Mouse (Mus musculus) midbrain, embryonic 10.5 days (tissue): ENCODE data around the gene Cbfa2t3. TPM values are rescaled to one million over a fixed set of nuclear protein-coding genes. Genes with fewer than 3 reads are reported as not detected.
A peak's percentile ranks its signal among the peaks of the same experiment; 100 is the strongest.

Experiments
- DNase-seq: peaks from one replicate; pipeline ENCODE4 v3.0.0-alpha.2; 2017; ENCODE audit warnings: low spot score
- H3K27ac ChIP-seq: fragments of 300-500 bp; sonication (generic); replicated peaks from 2 replicates; pipeline ENCODE4 v1.5.1; 2016; ENCODE audit warnings: mild to moderate bottlenecking
- H3K27me3 ChIP-seq: fragments of 300-500 bp; sonication (generic); 2 replicates; pipeline ENCODE4 v1.6.1; 2016; ENCODE audit warnings: low read depth, mild to moderate bottlenecking; ENCODE audit not compliant: poor library complexity, severe bottlenecking
- H3K36me3 ChIP-seq: fragments of 300-500 bp; sonication (generic); 2 replicates; pipeline ENCODE4 v1.6.1; 2016; ENCODE audit warnings: mild to moderate bottlenecking, moderate library complexity
- H3K4me1 ChIP-seq: fragments of 300-500 bp; sonication (generic); 2 replicates; pipeline ENCODE4 v1.6.1; 2016
- H3K4me3 ChIP-seq: fragments of 300-500 bp; sonication (generic); 2 replicates; pipeline ENCODE4 v1.5.1; 2016; ENCODE audit warnings: mild to moderate bottlenecking, moderate library complexity
- H3K9me3 ChIP-seq: fragments of 300-500 bp; sonication (generic); replicated peaks from 2 replicates; pipeline ENCODE4 v1.6.1; 2016; ENCODE audit warnings: mild to moderate bottlenecking
- WGBS: fragments of 180-500 bp; shearing (Covaris S2); methylation state at CpG from one replicate; pipeline ENCODE4 v1.1.7; 2016; 5-methylcytosine and 5-hydroxymethylcytosine counted together
- polyA plus RNA-seq: library from polyadenylated mRNA; unstranded; fragments of >200 nt; fragmentation: Nextera tagmentation; extraction: Ambion mirVana; gene quantifications from 2 replicates; pipeline ENCODE4 v1.2.1, GENCODE M21; 2016

The Cbfa2t3 gene
- polyA plus RNA-seq, 1 experiment from 2014 or later = 1.9 TPM

DNA sequence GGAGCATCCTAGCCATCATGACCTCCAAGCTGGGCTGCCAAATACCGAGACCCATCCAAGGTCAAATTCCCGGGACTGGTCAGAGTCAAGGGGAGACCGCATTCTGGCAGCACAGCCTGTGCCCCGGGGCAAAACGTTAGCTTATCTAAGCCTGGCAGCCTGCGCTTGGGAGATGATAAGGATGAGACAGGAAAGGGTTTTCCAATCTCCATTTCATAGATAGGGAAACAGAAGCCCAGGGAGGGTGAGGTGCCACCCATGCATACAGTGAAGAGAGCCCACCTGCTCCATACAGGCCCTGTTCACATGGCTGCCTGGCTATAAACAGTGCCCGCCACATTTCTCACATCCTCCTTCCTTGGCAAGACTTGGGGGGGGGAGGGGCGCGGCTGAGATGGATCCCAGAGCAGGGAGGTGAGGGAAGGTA lies 32.6 kb downstream of the Cbfa2t3 start:
- 76% methylated on average over 9 of the region's 9 CpGs for WGBS
- Histone ChIP-seq H3K27ac (no peak overlapping the region), H3K27me3 (peaks cover 69% of the 10 kb centered on the region), H3K36me3 (no peaks in the 10 kb centered on the region), H3K4me3 (no peak overlapping the region), H3K4me1 (peaks cover 56% of the 10 kb centered on the region), H3K9me3 (no peaks in the 10 kb centered on the region)
- DNase-seq = no peak

DNA sequence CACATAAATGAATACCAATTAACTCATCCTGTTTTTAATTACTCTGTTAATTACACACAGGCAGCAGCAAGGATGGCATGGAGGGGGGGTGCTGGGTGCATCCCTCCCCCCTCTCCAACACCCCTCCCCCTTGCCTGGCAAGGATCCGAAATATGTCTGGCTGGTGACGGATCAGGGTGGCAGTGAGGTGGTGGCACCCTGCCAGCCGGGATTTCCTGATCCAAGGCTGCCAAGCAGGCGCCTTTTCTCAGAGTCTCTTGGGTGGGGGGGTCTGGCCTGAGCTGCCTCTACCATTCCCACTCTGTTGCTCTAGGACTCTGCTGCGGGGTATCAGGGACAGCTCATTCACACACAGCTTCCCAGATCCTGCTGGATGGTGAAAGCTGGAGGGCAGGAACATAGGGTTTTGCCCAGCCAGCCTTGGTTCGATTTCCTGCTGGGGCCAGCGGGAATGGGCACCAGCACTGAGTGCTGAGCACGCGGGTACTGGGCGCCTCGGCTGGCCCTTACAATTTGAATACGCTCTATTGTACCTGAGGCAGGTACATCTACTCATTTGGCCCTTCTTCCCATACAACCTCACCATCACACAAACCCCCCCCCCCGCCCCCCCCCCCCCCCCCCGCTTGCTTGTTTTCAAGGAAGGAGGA lies 33.1 kb downstream of the Cbfa2t3 start:
- Histone ChIP-seq H3K9me3 (no peaks in the 10 kb centered on the region), H3K36me3 (no peaks in the 10 kb centered on the region), H3K4me3 (no peak overlapping the region), H3K4me1 (peaks cover 56% of the 10 kb centered on the region), H3K27ac (0 out of 2 replicates have a peak overlapping the region, but pooled peaks have one; percentile 24), H3K27me3 (peaks cover 63% of the 10 kb centered on the region)
- WGBS = 72% methylated on average over 12 of the region's 14 CpGs
- no peak for DNase-seq

DNA sequence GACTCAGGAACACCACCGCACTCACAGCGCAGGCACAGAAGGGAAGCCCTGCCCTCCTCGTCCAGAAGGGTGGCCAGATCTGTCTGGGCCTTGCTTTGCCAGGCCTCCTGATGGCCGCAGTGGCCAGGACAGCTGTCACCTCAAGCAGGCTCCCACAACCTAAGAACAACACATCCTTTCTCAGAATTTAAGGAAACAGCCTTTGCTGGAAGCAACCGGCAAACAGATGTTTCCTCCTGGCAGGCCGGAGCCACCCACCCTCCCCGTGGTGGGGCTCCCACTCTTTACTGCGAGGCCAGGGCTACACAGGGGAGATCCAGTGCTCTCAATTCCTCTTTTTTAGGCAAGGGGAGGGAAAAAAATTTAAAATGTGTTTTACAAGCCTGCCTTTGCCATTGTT lies 33.7 kb downstream of the Cbfa2t3 start:
- H3K36me3 ChIP-seq = no peaks in the 10 kb centered on the region
- no peak for DNase-seq
- H3K27me3 ChIP-seq = peaks cover 57% of the 10 kb centered on the region

DNA sequence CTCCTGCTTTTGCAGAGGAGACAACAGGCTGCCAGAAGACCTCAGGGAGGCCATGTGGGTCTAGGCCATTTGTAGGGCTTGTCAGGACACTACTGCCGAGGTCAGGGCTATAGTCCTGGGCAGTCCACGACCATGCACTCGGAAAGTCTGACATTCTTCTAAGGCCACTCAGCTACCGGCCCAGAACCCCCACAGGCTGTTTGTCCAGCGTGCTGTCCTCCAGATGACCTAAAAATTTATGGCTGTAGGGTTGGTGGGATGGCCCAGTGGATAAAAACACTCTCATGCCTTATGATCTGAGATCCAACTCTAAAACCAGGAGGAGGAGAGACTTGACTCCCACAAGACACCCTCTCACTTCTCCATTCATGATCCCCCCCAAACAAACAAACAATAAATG lies 35.2 kb downstream of the Cbfa2t3 start:
- WGBS = 81% methylated on average over 5 of the region's 5 CpGs
- Histone ChIP-seq H3K4me1 (peaks cover 38% of the 10 kb centered on the region), H3K4me3 (no peak overlapping the region), H3K27ac (no peak overlapping the region), H3K36me3 (no peaks in the 10 kb centered on the region), H3K27me3 (peaks cover 42% of the 10 kb centered on the region), H3K9me3 (no peaks in the 10 kb centered on the region)
- DNase-seq = no peak

More for the DNA sequence above, 33.7 kb downstream of the Cbfa2t3 start:
- H3K4me1 ChIP-seq = peaks cover 50% of the 10 kb centered on the region
- H3K9me3 ChIP-seq = no peaks in the 10 kb centered on the region
- 67% methylated on average over 8 of the region's 8 CpGs for WGBS
- H3K27ac ChIP-seq = no peak overlapping the region
- H3K4me3 ChIP-seq = no peak overlapping the region

DNA sequence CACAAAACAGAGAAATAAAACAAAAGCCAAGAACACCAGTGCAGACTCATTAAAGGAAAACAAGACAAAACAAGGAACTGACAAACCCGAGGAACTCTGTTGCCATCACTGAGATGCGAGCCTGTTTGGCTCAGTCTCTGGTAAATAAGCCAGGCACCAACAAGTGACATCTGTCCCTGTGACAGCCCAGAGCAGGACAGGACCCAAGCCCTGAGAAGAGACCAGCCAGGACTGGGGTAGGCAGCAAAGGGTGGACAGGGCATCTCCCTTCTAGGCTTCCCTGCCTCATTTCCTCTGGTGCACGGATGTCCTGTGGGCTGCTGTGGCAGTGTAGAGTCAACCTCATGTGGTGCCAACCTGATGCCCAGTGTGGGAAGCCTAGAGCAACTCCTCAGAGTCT lies 35.8 kb downstream of the Cbfa2t3 start:
- no peak overlapping the region for H3K27ac ChIP-seq

DNA sequence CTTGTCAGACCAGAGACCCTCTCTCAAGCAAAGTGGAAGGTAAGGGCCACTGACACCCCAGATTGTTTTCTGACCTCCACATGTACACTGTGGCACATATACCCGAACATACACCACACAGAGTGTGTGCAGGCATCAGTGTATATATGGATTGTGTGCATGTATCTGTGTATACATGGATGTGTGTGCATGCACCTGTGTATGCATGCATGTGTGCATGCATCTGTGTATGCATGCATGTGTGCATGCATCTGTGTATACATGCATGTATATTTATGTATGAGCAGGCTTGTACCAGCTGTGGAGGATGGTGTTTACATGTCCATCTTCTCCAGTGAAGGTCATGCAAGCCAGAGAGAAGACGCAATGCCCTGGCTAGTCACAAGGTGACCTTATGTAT lies 37.0 kb downstream of the Cbfa2t3 start:
- no peak for DNase-seq

More for the DNA sequence above, 35.8 kb downstream of the Cbfa2t3 start:
- Histone ChIP-seq H3K36me3 (no peaks in the 10 kb centered on the region), H3K4me3 (no peak overlapping the region), H3K4me1 (peaks cover 36% of the 10 kb centered on the region), H3K27me3 (peaks cover 36% of the 10 kb centered on the region), H3K9me3 (no peaks in the 10 kb centered on the region)
- no peak for DNase-seq
- WGBS = 79% methylated on average over 3 of the region's 3 CpGs

DNA sequence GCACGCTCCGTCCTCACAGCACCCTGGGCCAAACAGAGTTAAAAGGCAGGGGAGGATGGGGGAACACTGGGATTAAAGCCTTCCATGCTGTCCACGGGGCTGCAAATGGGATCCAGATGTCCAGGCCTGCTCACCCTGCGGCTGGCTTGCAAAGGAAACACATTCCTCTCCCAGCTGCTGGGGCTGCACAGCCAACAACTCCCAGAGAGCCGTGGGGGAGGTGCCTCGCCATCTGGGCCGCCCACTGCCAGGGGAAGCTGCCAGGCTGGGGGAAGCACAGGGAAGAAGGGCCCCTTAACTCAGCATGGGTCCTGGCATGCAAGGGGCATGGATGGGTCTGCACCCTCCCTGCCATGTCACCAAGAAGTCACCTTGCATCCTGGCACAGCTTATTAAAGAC lies 37.8 kb downstream of the Cbfa2t3 start:
- peak; percentile 47 for DNase-seq
- Histone ChIP-seq H3K4me3 (no peak overlapping the region), H3K27me3 (peaks cover 17% of the 10 kb centered on the region), H3K9me3 (no peaks in the 10 kb centered on the region), H3K27ac (no peak overlapping the region), H3K36me3 (no peaks in the 10 kb centered on the region), H3K4me1 (peaks cover 32% of the 10 kb centered on the region)
- WGBS = 51% methylated on average over 7 of the region's 7 CpGs

More for the DNA sequence above, 37.0 kb downstream of the Cbfa2t3 start:
- no peaks in the 10 kb centered on the region for H3K9me3 ChIP-seq
- H3K4me3 ChIP-seq = no peak overlapping the region
- H3K4me1 ChIP-seq = peaks cover 40% of the 10 kb centered on the region
- H3K27me3 ChIP-seq = peaks cover 24% of the 10 kb centered on the region
- no peaks in the 10 kb centered on the region for H3K36me3 ChIP-seq
- 83% methylated on average over 2 of the region's 2 CpGs for WGBS
- H3K27ac ChIP-seq = no peak overlapping the region

DNA sequence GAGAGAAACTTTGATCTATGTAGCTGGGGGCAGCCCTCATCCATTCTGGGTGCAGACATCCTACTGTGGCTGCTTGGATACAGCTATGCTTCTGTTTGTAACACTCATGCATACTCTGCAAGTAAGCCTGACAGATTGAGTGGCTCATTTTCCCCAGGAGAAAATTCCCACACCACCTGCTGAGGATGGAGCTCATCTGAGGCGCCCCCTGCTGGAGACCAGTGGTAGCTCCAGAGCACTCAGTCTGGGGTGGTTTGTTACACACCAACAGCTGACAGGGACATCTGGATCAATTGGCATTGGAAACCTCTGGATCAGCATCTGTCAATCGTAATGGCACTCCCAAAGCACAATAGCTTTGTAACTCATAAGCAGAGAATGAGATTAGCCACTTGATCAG lies 38.9 kb downstream of the Cbfa2t3 start:
- no peak for DNase-seq
- Histone ChIP-seq H3K27ac (no peak overlapping the region), H3K27me3 (peaks cover 8% of the 10 kb centered on the region; the same call in 1 of the 2 replicates), H3K36me3 (no peaks in the 10 kb centered on the region), H3K9me3 (no peaks in the 10 kb centered on the region), H3K4me3 (no peak overlapping the region), H3K4me1 (peaks cover 23% of the 10 kb centered on the region)
- 66% methylated on average over 2 of the region's 2 CpGs for WGBS

DNA sequence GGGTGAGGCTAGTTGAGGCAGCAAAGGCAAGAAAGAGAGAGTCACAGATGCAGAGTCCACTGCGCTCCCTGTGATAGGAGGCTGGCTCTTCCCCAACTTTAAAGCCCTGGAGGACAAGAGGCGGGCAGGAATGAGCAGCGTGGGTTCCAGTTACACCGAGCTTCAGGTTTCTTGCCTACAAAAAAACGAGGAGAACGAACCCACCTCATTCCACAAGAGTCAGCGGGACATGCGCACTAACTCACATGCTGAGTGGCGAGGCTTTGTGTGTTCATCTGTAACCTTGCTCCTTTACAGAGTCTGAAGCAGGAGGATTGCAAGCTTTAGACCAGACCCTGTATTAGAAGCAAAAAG lies 40.1 kb downstream of the Cbfa2t3 start:
- no peaks in the 10 kb centered on the region for H3K9me3 ChIP-seq
- no peak overlapping the region for H3K4me3 ChIP-seq
- H3K27me3 ChIP-seq = no peaks in the 10 kb centered on the region; the same call in 1 of the 2 replicates
- no peak overlapping the region for H3K27ac ChIP-seq
- H3K4me1 ChIP-seq = peaks cover 21% of the 10 kb centered on the region
- no peaks in the 10 kb centered on the region for H3K36me3 ChIP-seq
- WGBS = 73% methylated on average over 9 of the region's 9 CpGs
- no peak for DNase-seq

DNA sequence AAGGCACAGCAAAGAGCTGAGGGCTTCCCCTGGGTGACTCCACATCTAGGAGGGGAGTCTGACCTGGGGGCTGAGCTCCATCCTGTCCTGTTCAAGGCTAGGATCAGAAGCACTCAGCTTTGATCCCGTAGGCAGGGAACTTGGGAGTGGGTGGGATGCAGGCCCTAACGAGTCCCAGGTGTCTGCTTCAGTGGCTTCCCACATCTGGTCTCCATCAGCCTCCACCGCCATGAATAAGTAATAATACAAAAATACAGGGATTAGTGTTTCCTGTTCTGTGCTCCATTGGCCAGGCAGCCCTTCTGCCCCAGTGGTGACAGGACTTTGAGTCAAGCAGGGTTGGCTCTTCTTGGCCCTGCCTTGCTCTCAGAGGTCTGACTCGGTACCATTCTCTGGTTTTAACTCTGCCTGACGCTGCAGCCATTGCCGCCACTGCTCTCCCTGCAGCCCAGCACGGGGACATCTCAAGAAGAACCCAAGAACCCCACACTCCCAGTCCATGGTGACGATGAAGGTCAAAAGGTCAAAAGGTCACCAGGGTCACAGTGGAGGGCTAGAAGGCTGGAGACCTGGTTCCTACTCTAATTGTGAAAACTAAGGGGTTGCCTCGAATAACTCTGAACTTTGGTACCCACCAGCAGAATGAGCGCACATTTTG lies 40.6 kb downstream of the Cbfa2t3 start:
- WGBS = 62% methylated on average over 10 of the region's 10 CpGs
- DNase-seq = peak; percentile 39
- H3K9me3 ChIP-seq = no peaks in the 10 kb centered on the region
- no peak overlapping the region for H3K4me3 ChIP-seq
- H3K27ac ChIP-seq = no peak overlapping the region; the same call in 1 of the 2 replicates
- H3K27me3 ChIP-seq = no peaks in the 10 kb centered on the region
- H3K36me3 ChIP-seq = no peaks in the 10 kb centered on the region
- peaks cover 22% of the 10 kb centered on the region for H3K4me1 ChIP-seq

DNA sequence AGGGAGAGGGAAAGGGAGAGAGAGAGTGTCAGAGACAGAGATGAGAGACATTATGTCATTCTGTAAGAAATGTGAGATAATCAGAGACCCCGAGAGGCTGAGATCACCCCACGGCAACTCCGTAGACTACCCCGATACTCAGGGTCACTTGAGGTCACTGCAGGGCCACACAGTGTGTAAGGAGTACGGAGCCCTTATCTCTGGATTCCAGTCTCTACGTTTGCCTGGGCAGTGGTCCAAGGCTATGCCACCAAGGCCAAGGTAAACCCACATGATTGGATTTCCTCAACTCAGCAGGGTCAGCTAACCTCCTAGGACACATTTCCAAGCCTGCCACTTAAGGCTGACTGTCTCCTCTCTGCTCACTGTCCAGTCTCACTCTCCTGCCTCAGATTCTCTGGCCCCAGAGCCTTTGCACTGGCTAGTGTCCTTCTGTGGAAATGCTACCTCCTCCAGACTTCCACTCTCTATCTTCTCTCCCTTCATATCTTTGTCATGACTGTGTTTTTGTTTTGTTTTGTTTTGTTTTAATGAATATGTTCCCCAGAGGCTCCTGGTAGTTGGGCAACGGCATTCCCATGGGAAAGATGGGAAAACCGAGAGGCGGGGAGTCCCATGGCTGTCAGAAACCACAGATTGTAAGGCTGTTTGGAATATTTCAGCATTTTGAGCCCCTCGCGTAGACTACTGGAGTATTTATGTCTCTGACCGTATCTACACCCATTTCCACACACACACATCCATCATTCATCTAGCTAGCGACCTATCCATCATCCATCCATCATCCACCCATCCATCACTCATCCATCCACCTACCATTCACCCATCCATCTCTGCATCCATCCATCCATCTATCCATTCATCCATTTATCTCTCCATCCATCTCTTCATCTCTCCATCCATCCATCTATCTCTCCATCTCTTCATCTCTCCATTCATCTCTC lies 42.6 kb downstream of the Cbfa2t3 start:
- Histone ChIP-seq H3K4me1 (peaks cover 33% of the 10 kb centered on the region), H3K36me3 (no peaks in the 10 kb centered on the region), H3K4me3 (no peak overlapping the region), H3K27ac (no peak overlapping the region), H3K27me3 (no peaks in the 10 kb centered on the region), H3K9me3 (no peaks in the 10 kb centered on the region)
- no peak for DNase-seq
- 93% methylated on average over 13 of the region's 13 CpGs for WGBS

DNA sequence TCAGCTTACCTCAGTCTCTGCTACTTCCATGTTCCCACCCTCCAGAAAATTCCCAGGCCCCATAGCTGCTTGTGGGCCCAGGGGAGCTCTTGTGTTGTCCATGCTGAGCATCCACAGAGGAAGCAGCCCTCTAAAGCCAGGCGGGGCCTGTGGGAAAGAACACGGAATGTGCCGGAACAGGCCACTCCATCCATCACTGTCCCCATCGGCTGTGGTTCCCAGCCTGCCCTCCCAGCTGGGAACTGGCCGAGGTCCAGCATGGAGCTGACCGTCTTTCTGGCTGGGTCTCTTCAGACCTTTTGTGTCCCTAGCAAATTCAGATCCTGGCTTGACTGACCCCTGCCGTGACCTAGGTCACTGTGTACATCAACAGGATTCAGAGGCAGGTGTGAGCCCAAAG lies 44.1 kb downstream of the Cbfa2t3 start:
- H3K9me3 ChIP-seq = no peaks in the 10 kb centered on the region
- peaks cover 36% of the 10 kb centered on the region for H3K4me1 ChIP-seq
- no peak overlapping the region for H3K27ac ChIP-seq
- H3K27me3 ChIP-seq = no peaks in the 10 kb centered on the region
- no peaks in the 10 kb centered on the region for H3K36me3 ChIP-seq
- no peak overlapping the region for H3K4me3 ChIP-seq
- 82% methylated on average over 7 of the region's 7 CpGs for WGBS
- DNase-seq = no peak
